Mouse (Mus musculus) NIH3T3 (cell line): Measurements from ENCODE around the gene Cadm1.
A peak's percentile ranks its signal among the peaks of the same experiment; 100 is the strongest.

Source experiments
- DNase-seq: peaks from one replicate; pipeline ENCODE4 v3.0.0-alpha.2; 2012; ENCODE audit warnings: low read depth

Cadm1 gene

DNA sequence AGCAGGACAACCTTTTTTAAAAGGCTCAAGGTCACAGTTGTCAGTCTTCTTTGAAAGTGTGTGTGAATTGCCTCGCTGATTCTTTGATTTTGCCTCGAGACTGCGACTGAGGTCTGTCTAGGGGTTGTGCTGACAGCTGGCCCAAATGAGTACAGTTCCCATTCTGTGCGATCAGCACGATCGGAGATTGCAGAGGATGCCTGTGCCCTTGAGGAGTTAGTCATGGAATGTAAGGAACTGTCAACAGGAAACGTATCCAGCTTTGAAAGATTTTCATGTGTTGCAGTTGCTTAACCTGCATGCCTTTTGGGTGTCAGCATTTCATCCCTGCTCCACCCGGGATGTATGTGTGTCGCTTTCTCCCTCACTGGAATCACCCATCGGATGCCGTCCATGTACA is 141.6 kb downstream of the Cadm1 start:
- DNase-seq, result no peak

DNA sequence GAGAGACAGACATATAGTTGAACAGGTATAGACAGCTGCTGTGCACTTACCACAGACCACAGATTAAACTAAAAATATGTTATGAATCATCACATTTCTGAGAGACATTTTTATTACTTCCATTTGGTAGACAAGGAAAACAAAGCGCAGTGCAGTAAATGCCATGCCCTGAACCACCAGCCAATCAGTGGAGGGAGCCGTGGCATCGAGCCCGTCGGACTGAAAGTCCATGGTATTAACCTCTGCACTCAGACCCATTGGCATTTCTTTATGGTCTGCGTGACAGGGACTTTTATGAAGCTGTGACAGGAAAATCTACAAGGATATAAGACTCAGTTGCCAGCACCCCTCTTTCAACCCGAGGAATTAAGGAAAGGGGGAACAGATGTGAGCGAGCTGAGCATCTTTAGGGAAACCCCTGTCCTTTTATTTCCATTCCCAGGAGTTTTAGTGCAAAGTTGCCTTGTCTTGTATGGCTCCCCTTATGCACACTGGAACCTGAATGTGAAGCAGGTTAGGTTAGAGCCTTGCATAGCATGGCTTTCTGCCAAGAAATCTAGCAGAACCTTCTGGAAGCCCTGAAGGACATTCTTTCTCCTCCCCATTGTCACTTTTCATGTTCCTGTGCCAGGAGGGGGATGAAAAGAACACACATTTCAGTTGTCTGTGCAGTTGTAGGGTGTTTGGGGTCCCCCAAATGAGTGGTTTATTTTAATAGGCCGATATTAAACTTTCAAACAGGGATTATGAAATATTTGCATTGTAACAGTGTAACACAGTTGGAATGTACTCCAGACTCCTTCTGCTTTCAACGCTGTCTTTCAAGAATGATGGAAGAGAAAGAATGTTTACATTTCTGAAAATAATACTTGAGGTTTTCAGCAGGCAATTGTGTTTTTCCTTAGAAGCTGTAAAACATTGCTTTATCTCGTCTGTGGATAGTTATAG is 145.1 kb downstream of the Cadm1 start:
- DNase-seq, result no peak

DNA sequence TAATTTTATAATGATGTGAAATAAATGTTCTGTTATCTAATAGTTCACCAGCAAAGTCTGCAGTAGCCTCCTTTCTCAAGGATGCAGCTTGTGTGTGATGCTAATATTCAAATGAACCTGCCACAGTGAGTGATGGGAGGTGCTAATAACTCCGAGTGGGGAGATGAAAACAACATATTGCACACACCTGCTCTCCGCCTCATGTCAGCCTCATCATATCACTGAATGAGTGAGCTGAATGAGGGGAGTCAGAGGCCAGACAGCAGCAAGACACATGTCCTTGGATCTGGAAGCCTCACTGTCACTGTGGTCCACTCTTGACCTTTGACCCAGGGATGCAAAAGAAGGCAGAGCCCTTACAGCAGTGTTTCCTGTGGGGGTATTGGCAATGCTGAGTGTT is 156.9 kb downstream of the Cadm1 start:
- no peak for DNase-seq

DNA sequence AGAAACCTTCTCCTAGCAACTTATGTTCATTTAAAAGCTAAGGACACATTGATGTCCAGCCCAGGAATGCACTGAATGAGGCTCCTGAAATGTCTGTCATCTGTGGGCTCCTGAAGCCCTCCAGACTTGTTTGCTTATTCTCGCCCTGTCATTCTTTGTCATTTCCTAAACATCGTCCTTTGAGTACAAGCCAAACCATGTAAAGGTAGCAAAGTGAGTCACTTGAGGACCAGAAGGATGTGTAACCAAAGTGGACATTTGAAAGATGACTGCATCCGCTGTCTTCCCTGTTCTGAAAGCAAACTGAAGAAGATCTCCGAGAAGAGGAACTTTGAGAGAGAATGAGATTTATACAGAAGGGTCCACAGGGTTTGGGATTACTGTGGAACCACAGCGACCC is 157.6 kb downstream of the Cadm1 start:
- no peak for DNase-seq

DNA sequence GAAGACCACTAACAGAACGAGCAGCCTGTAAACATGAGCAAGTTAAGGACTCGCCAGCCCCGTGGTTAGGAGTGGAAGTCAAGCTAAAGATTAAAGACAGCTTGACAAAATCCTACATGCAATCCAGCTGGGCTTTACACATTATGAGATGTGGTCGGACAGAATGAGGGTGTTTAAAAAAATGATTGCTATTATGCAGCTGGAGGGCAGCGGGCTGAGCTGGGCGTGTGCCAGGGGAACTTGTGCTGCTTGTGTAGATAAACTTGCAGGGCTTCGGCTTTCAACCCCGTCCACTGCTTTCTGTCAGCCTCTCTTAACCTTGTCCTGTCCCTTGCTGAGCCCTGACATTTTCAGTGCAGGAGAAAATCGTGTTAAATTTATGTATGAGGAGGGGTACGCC is 158.3 kb downstream of the Cadm1 start:
- DNase-seq, result no peak

DNA sequence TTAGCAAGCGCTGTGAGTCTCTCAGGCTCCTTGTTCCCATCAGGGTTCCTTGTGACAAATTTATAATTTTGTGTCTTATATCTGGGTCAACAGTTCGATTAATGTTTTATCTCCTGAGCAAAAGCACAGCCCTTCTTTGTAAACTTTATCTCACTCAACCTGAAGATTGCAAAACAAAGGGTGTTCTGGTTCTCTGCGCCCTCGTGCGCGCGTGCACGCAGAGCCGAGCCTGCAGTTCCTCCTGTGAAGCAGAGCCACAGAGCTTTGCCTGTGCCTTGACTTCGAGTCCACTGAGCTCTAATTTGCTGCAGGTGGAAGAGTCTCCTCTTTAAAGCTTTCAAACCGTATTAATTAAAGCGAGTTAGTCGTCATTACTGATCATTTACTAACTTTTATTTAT is 162.9 kb downstream of the Cadm1 start:
- no peak for DNase-seq

DNA sequence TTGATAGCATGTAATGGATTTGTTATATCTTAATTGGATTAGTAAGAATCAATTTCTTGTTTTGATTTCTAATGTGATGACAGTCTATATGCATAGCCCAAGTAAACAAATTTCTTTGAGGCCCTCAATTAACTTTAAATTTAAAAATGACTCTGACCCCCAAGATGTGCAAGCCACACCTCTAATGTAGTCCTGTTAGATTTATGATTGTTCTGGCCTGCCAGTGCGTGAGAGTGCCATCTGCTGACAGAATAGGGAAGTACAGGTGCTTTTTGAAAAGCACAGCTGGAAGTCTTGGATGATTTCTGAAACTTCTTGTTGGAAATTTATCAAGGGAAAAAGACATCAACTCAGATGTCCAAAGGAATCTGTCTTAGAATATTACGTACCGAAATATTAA is 169.1 kb downstream of the Cadm1 start:
- peak; percentile 64 for DNase-seq

DNA sequence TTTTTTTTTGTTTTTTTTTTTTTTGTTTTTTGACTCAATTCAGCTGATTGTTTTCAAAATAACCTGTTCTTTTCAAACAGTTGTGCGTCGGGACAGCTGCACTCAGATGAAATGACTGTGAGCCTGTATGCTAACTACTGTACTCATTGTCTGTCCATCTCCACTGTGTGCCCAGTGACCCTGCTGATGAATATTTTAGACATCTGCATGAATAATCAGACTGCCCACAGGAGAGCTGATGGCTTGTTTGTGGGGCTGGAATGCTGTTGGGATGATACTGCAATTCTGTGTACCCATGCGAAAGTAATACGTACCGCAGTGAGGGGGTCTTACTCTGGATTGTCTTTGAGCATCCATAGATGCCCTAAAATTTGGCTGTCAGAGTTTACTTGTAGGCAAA is 170.0 kb downstream of the Cadm1 start:
- no peak for DNase-seq

DNA sequence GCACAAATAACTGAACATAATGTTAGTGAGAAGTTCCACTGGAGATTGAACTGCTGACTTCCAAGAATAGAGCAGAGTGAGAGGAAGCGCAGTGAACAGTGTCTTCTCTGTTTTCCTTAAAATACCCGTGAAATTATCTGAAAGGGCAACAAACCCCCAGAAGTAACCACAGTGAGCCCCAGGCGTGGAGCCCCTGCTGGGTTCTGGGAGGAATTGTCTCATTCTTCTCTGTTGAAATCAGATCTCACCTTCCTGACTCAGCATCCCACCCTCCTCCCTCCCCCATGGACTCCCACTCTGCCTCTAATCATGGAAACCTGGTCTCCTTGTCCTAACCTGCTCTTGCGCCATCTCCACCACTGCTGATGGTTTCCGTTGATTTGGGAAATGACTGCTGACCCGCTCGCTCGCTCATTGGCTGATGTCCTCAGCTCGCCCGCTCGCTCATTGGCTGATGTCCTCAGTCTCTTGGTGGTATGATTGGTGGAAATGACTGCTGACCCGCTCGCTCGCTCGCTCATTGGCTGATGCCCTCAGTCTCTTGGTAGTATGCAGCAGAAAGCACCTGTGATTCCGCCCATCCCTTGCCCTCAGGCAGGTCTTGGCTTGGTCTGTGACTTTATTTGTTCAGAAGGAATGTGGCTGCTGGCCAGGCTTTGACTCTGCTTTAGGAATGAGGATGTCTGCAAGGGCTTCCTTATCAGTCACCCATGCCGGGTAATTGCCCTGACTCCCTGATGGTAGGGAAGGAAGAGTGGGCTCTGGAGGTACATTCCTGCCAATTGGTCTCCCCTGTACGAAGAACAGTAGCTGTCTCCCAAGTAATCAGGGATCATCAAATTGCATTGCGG is 173.3 kb downstream of the Cadm1 start:
- no peak for DNase-seq

DNA sequence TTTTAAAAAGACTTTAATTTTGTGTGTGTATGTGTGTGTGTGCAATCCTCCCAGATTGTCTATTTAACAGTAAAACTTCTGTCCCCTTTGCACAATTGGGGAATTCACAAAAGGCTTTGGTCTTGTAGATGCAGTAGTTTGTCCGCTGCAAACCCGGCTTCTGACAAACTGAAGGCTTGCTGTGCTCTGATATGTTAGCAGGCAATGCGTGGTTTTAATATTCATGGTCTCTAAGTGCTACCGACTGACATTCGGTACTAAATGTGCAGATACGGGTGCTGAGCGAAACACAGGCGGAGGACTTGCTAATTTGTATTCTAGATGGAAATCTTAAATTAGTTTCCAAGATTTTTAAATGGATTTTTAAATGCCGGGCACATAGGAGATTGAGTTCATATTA is 176.4 kb downstream of the Cadm1 start:
- no peak for DNase-seq

DNA sequence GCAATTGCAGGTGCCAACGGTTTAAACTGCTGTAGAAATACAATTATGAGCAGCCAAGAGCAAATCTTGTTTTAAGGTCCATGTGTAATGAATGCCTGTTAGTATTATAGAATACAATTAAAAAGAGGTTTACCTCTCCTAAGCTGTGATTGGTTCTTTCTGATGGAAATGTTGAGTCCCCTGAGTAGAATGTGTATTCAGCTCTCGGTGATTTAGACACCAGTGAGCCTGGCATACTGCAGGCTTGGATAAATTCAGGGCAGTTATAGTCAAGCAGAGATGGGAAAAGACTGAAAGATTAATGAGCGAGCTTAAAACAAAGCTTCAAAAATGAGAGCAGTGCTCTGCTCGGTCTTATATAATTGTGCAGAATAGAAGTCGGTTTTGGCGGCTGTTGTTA is 177.4 kb downstream of the Cadm1 start:
- DNase-seq, result no peak

DNA sequence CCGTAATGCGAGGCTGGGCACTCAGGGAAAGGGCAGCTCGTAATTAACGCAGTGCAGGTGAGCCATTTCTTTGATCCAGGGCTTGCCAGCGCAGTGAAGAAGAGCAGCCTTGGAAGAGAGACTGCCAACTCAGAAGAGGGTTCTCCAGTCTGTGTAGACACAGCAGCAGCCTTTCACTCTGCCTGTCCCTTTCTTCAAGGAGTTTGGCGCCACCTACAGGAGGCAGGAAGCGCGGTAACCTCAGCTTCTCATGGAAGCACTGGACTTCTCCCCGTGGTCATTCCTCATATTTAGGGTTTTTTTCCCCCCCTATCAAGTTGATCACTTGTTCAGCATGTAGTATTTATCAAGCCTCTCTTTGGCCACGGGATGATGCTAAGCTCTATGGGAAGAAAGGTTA is 178.3 kb downstream of the Cadm1 start:
- peak; percentile 56 for DNase-seq

DNA sequence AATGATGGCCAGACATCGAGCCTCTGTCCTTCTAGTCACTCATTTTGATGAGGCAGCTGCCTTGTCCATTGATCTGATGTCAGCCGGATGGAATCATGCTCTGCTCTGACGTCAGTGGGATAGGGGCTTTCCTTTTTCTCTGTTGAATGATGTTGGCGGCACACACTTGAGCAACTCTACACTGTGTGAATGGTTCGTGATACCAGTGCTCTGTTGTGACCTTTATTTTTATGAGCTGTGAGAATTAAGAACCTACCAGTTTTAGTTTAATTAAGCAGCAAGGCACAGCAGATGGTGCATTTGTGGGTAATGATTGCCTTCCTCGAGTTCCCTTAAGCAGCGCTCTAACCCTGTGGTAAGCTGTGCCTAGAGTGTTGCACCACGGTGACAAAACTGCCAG is 181.0 kb downstream of the Cadm1 start:
- DNase-seq, result no peak

DNA sequence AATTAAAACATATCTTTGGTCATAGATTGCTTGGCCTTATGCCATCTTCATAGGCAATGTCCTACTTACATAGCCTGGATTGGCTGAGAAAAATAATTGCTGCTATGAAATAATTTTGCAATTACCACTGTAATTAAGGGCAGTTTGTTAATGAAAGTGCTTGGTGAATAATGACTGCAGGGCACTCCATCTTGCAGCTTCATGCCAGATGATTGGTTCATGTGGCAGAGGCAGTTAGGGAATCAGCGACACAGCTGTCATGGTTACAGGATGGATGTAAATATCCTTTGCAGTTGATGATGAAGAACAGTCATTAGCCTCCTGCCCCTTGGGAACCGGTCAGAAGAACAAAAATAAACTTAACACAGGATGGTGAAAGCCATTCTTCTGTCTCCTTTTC is 184.6 kb downstream of the Cadm1 start:
- DNase-seq, result no peak

DNA sequence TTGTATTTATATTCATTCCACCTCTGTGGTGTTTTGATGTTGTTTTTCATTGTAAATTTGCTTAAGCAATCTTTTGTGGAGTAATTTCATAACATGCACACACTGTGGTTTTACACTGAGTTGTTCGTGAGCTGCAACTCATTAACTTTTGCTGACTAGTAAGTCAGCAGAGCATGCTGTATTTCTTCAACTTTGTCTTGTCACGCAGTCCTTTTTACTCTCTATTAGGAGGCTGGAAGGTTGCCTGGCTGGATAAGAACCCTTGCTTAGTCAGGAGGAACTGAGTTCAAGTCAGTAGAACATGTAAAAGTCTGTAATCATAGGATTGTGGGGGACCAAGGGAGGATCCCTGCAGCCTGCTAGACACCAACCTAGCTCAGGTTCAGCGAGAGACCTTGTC is 185.4 kb downstream of the Cadm1 start:
- no peak for DNase-seq

DNA sequence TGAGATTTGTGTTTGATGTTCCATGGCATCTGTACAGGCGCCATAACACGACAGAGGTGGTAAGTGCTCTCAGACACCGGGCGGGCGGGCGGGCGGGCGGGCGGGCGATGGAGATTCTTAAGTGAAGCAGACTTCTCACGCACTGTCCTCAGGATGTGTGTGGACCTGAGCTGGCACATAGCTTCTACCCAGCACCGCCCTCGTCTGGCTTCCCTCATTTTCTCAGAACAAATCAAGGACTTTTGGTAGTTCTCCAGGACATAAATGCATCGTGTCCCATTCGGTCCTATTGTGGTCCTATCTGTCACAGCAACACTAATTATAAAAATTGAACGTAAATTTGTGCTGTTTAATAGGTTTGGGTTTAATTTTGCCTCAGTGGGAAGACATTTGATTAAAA is 186.9 kb downstream of the Cadm1 start:
- DNase-seq, result no peak

DNA sequence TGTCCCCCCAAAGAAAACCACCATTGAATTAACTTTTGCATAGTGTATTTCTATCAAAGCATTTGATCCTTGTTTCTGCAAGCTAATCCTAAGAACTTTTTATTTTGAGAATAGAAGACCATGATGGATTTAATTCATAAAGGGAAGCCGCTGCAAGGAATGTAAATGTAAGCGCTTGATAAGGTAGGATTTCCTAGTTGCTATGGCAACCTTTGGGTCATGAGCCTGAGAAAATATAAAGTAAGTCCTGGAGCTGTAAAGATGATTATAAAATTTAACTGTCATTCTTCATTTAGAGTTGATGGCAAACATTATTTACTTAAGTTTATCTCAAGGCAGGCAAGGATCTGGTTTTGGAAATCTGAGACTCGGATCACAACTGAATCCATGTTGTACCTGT is 197.6 kb downstream of the Cadm1 start:
- no peak for DNase-seq

DNA sequence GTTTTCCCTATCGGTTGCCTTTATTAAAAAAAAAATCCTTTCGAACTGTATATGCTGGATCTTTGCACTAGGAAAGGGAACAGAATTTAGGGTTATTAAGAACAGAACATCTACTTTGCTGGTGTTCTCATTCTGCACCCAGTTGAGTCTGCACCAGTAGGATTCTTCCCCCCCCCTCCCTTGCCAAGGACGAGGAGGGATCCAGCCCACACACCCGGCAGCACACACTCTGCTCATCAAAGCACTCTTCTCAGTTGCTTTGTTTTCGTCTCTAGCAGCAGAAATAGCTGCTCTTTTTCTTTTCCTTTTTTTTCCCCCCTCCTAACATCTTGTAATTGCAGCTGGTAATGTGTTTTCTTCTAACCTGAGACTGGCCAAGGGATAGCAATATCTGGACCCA is 198.9 kb downstream of the Cadm1 start:
- DNase-seq, result no peak

DNA sequence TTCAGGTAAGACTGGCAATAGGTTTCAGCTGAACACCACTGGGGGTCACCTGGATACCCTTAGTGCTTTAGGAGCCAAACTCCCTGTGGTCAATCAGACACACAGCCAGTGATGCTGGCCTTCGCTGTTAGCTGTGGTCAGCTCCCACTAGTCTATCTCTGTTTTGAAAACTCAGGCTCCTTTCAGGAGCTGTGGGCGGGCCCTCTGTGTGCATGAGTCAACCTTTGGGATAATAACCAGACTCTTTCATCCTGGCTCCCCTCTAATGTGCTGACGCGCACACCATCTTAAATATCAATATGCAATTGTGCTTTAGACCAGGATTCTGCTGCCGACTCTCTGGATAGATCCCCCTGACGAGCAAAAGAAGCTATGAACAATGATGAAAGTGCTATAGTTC is 200.3 kb downstream of the Cadm1 start:
- DNase-seq, result no peak

DNA sequence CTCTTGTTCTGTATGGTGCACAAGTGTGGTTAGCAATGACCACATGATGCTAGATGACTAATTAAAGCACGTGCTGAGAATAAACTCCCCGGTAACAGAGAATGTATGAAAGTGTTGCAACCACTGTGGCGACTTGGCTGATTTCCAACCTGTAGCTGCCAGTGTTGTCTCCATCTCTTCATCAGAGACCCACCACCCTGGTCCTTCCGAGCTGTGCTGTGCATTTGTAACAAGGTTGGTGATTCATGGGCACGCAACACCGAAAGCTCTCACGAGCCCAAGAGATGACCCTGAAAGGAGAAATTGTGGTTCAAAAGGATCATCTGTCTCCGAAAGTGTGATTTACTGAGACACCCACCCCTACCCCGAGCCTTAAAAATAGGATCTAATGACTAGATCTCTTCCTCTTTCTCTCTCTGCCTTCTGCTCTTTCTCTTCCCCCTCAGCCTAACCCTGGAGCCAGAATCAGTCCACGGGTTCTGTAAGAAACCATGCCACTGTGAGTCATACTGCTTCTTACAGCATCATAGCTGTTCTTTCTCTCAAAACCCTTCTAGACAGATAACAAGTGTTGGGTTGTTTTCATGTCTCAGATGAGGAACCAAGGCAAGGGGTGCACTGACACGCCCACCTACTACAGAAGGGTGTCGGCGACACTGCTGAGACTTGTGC is 203.9 kb downstream of the Cadm1 start:
- DNase-seq, result peak; percentile 12

DNA sequence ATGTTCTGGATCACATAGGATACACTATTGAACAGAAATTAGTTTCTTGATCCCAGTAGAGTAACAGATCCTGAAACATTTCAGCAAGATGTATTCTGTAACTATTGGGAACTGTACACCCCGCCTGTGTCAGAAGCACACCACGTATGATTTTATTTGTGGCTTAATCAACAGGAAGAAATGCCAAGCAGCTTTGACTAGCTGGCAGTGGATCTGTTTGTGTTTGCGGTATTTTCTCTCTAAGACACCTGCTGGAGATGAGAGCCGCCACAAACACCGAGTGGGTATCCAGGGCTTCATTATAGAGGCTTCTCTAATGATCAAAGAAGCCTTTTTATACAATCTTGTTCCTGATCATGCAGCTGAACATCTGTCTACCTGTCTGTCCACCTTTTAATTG is 204.9 kb downstream of the Cadm1 start:
- DNase-seq, result no peak

DNA sequence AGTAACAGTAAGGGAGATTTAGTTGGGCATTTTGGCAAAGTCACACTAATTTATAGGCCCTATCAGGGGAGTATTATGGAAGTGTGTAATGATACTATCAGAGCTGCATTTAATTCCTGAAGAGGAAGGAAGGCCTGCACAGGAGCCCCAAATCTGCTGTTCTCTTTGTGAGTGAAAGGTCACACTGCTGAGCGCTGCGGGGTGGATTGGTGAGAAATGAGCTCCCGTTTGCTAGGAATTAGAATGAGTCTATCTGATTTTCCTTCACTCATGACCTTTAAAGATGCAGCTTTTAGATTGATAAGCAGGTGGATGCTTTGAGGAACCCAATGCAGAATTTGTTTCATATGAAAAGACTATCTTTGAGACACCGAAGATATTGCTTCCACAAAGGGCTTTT is 208.8 kb downstream of the Cadm1 start:
- DNase-seq, result no peak

DNA sequence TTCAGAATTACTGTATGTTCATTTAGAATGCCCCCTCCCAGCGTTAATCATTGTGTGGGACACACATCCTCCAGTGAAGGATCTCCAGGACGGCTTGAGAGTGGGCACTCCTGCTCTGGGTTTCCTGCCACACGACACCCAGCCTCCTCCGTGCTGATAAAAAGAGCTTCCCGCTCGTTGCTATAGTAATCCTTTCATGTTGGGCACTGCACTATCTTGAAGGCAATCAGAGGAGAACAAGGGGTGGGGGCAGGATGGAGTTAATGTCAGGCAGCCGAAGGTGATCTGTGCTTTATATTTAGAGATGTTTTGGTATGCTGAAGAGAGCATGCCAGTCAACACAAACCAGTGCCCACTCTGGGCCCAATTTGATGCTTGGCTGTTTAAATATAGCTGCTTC is 209.3 kb downstream of the Cadm1 start:
- DNase-seq, result no peak
